Mouse (Mus musculus): ENCODE results near the gene Acat2. TPM values are rescaled to one million over a fixed set of nuclear protein-coding genes. Genes with fewer than 3 reads are reported as not detected.
A peak's percentile ranks its signal among the peaks of the same experiment; 100 is the strongest.

Acat2 gene
- polyA plus RNA-seq, 1 experiment from 2014 or later = 216 TPM

GRCm38 (mm10) chr17:12921073-12921472 lies 39.5 kb downstream of the Acat2 start:
- DNase-seq (ENCODE audit: low spot score) (no peak), ATAC-seq (no peak)
- no peak overlapping the region for H3K27ac ChIP-seq (ENCODE audit: low read depth, low read length)
- no peak overlapping the region for H3K9ac ChIP-seq (ENCODE audit: low read length)
- no peak overlapping the region for H3K4me3 ChIP-seq (ENCODE audit: low read depth, low read length)
- 0 out of 2 replicates have a peak, but pooled peaks cover 2% of the 10 kb centered on the region for H3K4me1 ChIP-seq (ENCODE audit: control insufficient read depth, insufficient read depth, low read length)
- no peaks in the 10 kb centered on the region for H3K9me3 ChIP-seq (replicated peaks; ENCODE audit: control insufficient read depth, low read length)
- 94% methylated on average over 1 of the region's 1 CpGs for WGBS
- no peaks in the 10 kb centered on the region for H3K27me3 ChIP-seq (replicated peaks; ENCODE audit: control insufficient read depth, insufficient read depth, low read length)
- peaks cover 75% of the 10 kb centered on the region for H3K36me3 ChIP-seq (ENCODE audit: control insufficient read depth, insufficient read depth, low read length)
- no peak overlapping the region for H3K4me2 ChIP-seq (ENCODE audit: low read length)

- Histone ChIP-seq H3K4me3 (ENCODE audit: low read depth, low read length) (peak overlapping the region; percentile 91), H3K4me1 (ENCODE audit: control insufficient read depth, insufficient read depth, low read length) (peaks cover 6% of the 10 kb centered on the region; the same call in 1 of the 2 replicates), H3K9ac (ENCODE audit: low read length) (peak overlapping the region; percentile 96), H3K27me3 (replicated peaks; ENCODE audit: control insufficient read depth, insufficient read depth, low read length) (no peaks in the 10 kb centered on the region), H3K36me3 (ENCODE audit: control insufficient read depth, insufficient read depth, low read length) (peaks cover 57% of the 10 kb centered on the region), H3K4me2 (ENCODE audit: low read length) (peak overlapping the region; percentile 90), H3K9me3 (replicated peaks; ENCODE audit: control insufficient read depth, low read length) (no peaks in the 10 kb centered on the region), H3K27ac (ENCODE audit: low read depth, low read length) (peak overlapping the region; percentile 84)
- ATAC-seq (peak; percentile 58), DNase-seq (ENCODE audit: low spot score) (peak; percentile 38)
- WGBS = under 1% methylated on average over 40 of the region's 40 CpGs
These were observed 43.8 kb downstream of the Acat2 start for GRCm38 (mm10) chr17:12916588-12917380.

GRCm38 (mm10) chr17:12915881-12916583 lies 44.5 kb downstream of the Acat2 start, which contains the start of gene Mrpl18:
Gene Mrpl18 (minus strand): TSS chr17:12916345.
- under 1% methylated on average over 56 of the region's 56 CpGs for WGBS
- Histone ChIP-seq H3K9me3 (replicated peaks; ENCODE audit: control insufficient read depth, low read length) (no peaks in the 10 kb centered on the region), H3K36me3 (ENCODE audit: control insufficient read depth, insufficient read depth, low read length) (peaks cover 55% of the 10 kb centered on the region), H3K27me3 (replicated peaks; ENCODE audit: control insufficient read depth, insufficient read depth, low read length) (no peaks in the 10 kb centered on the region), H3K4me2 (ENCODE audit: low read length) (peak within 1 kb of the TSS; percentile 90), H3K9ac (ENCODE audit: low read length) (peak within 1 kb of the TSS; percentile 96), H3K4me3 (ENCODE audit: low read depth, low read length) (peak within 1 kb of the TSS; percentile 91), H3K4me1 (ENCODE audit: control insufficient read depth, insufficient read depth, low read length) (peaks cover 6% of the 10 kb centered on the region; the same call in 1 of the 2 replicates), H3K27ac (ENCODE audit: low read depth, low read length) (peak within 1 kb of the TSS; percentile 84)
- ATAC-seq = peak; percentile 99
- peak; percentile 100 for DNase-seq (ENCODE audit: low spot score)

GRCm38 (mm10) chr17:12915488-12915880 lies 45.1 kb downstream of the Acat2 start, which contains the start of gene Tcp1:
Gene Tcp1 (plus strand): TSS chr17:12915701.
- Histone ChIP-seq H3K4me1 (ENCODE audit: control insufficient read depth, insufficient read depth, low read length) (peaks cover 6% of the 10 kb centered on the region; the same call in 1 of the 2 replicates), H3K9ac (ENCODE audit: low read length) (peak within 1 kb of the TSS; percentile 96), H3K4me2 (ENCODE audit: low read length) (peak within 1 kb of the TSS; percentile 90), H3K4me3 (ENCODE audit: low read depth, low read length) (peak within 1 kb of the TSS; percentile 91), H3K9me3 (replicated peaks; ENCODE audit: control insufficient read depth, low read length) (no peaks in the 10 kb centered on the region), H3K27me3 (replicated peaks; ENCODE audit: control insufficient read depth, insufficient read depth, low read length) (no peaks in the 10 kb centered on the region), H3K36me3 (ENCODE audit: control insufficient read depth, insufficient read depth, low read length) (peaks cover 55% of the 10 kb centered on the region), H3K27ac (ENCODE audit: low read depth, low read length) (peak within 1 kb of the TSS; percentile 84)
- no peak for ATAC-seq
- 2% methylated on average over 18 of the region's 18 CpGs for WGBS
- no peak for DNase-seq (ENCODE audit: low spot score)

- Histone ChIP-seq H3K9ac (ENCODE audit: low read length) (no peak overlapping the region), H3K4me2 (ENCODE audit: low read length) (no peak overlapping the region), H3K27me3 (replicated peaks; ENCODE audit: control insufficient read depth, insufficient read depth, low read length) (no peaks in the 10 kb centered on the region), H3K27ac (ENCODE audit: low read depth, low read length) (no peak overlapping the region), H3K9me3 (replicated peaks; ENCODE audit: control insufficient read depth, low read length) (no peaks in the 10 kb centered on the region), H3K36me3 (ENCODE audit: control insufficient read depth, insufficient read depth, low read length) (peaks cover 46% of the 10 kb centered on the region), H3K4me3 (ENCODE audit: low read depth, low read length) (no peak overlapping the region), H3K4me1 (ENCODE audit: control insufficient read depth, insufficient read depth, low read length) (peaks cover 4% of the 10 kb centered on the region; the same call in 1 of the 2 replicates)
- ATAC-seq (no peak), DNase-seq (ENCODE audit: low spot score) (no peak)
- WGBS = 89% methylated on average over 8 of the region's 8 CpGs
These were observed 50.2 kb downstream of the Acat2 start for GRCm38 (mm10) chr17:12910391-12910790.

GRCm38 (mm10) chr17:12909361-12910280 lies 50.9 kb downstream of the Acat2 start, which contains the start of gene Pnldc1:
Gene Pnldc1 (minus strand): TSS chr17:12910230.
- no peak for DNase-seq (ENCODE audit: low spot score)
- no peaks in the 10 kb centered on the region for H3K4me1 ChIP-seq (ENCODE audit: control insufficient read depth, insufficient read depth, low read length)
- no peaks in the 10 kb centered on the region for H3K27me3 ChIP-seq (replicated peaks; ENCODE audit: control insufficient read depth, insufficient read depth, low read length)
- H3K27ac ChIP-seq (ENCODE audit: low read depth, low read length) = no peak within 1 kb of the TSS
- no peak within 1 kb of the TSS for H3K4me2 ChIP-seq (ENCODE audit: low read length)
- 82% methylated on average over 35 of the region's 35 CpGs for WGBS
- no peak for ATAC-seq
- H3K36me3 ChIP-seq (ENCODE audit: control insufficient read depth, insufficient read depth, low read length) = peaks cover 46% of the 10 kb centered on the region
- no peaks in the 10 kb centered on the region for H3K9me3 ChIP-seq (replicated peaks; ENCODE audit: control insufficient read depth, low read length)
- no peak within 1 kb of the TSS for H3K9ac ChIP-seq (ENCODE audit: low read length)
- no peak within 1 kb of the TSS for H3K4me3 ChIP-seq (ENCODE audit: low read depth, low read length)

- WGBS = 95% methylated on average over 9 of the region's 9 CpGs
- no peaks in the 10 kb centered on the region for H3K9me3 ChIP-seq (replicated peaks; ENCODE audit: control insufficient read depth, low read length)
- peaks cover 23% of the 10 kb centered on the region; the same call in 1 of the 2 replicates for H3K36me3 ChIP-seq (ENCODE audit: control insufficient read depth, insufficient read depth, low read length)
- ATAC-seq = no peak
- DNase-seq (ENCODE audit: low spot score) = no peak
- no peak overlapping the region for H3K9ac ChIP-seq (ENCODE audit: low read length)
- H3K4me2 ChIP-seq (ENCODE audit: low read length) = no peak overlapping the region
- no peak overlapping the region for H3K27ac ChIP-seq (ENCODE audit: low read depth, low read length)
- no peaks in the 10 kb centered on the region for H3K27me3 ChIP-seq (replicated peaks; ENCODE audit: control insufficient read depth, insufficient read depth, low read length)
- H3K4me3 ChIP-seq (ENCODE audit: low read depth, low read length) = no peak overlapping the region
- H3K4me1 ChIP-seq (ENCODE audit: control insufficient read depth, insufficient read depth, low read length) = no peaks in the 10 kb centered on the region; the same call in none of the 2 replicates
These were observed 54.1 kb downstream of the Acat2 start for GRCm38 (mm10) chr17:12906436-12906835.

- no peaks in the 10 kb centered on the region; the same call in none of the 2 replicates for H3K4me1 ChIP-seq (ENCODE audit: control insufficient read depth, insufficient read depth, low read length)
- DNase-seq (ENCODE audit: low spot score) (no peak), ATAC-seq (no peak)
- 85% methylated on average over 4 of the region's 4 CpGs for WGBS
- no peak overlapping the region for H3K9ac ChIP-seq (ENCODE audit: low read length)
- H3K36me3 ChIP-seq (ENCODE audit: control insufficient read depth, insufficient read depth, low read length) = peaks cover 19% of the 10 kb centered on the region; the same call in 1 of the 2 replicates
- no peak overlapping the region for H3K4me2 ChIP-seq (ENCODE audit: low read length)
- H3K27me3 ChIP-seq (replicated peaks; ENCODE audit: control insufficient read depth, insufficient read depth, low read length) = no peaks in the 10 kb centered on the region
- H3K4me3 ChIP-seq (ENCODE audit: low read depth, low read length) = no peak overlapping the region
- H3K27ac ChIP-seq (ENCODE audit: low read depth, low read length) = no peak overlapping the region
- H3K9me3 ChIP-seq (replicated peaks; ENCODE audit: control insufficient read depth, low read length) = no peaks in the 10 kb centered on the region
These were observed 54.7 kb downstream of the Acat2 start for GRCm38 (mm10) chr17:12905810-12906209.

Measured in forebrain, embryonic 14.5 days (tissue).